Mouse (Mus musculus) MEL (cell line): ENCODE data around the gene Dhodh. TPM values are rescaled to one million over a fixed set of nuclear protein-coding genes. Genes with fewer than 3 reads are reported as not detected.

Experiments
- DNase-seq: peaks from one replicate; pipeline ENCODE4 v3.0.0; 2011; ENCODE audit warnings: low read depth, low spot score
- H3K27ac ChIP-seq: 2 replicates; pipeline ENCODE4 v1.5.1; 2012; ENCODE audit warnings: low read depth, mild to moderate bottlenecking, control low read depth, low read length, moderate library complexity; ENCODE audit not compliant: control insufficient read depth
- H3K27me3 ChIP-seq, 2 experiments: fragments of 150-350 bp in 1 of 2; sonication (generic) in 1 of 2; 2 replicates each; pipeline ENCODE4 v1.6.1; 2012; ENCODE audit warnings: low read length in 2 of 2, mild to moderate bottlenecking in 2 of 2, improper control_type of control experiment in 1 of 2, moderate library complexity in 1 of 2; ENCODE audit not compliant: insufficient read depth in 2 of 2, control insufficient read depth in 1 of 2
- H3K36me3 ChIP-seq, 2 experiments: 2 replicates each; pipeline ENCODE4 v1.6.1; 2012 to 2014; ENCODE audit warnings: low read length in 2 of 2, improper control_type of control experiment in 1 of 2, inconsistent platforms in 1 of 2, mild to moderate bottlenecking in 1 of 2; ENCODE audit not compliant: insufficient read depth in 2 of 2, control insufficient read depth in 1 of 2
- H3K4me1 ChIP-seq, 2 experiments: fragments of 150-350 bp in 1 of 2; sonication (generic) in 1 of 2; 2 replicates each; pipeline ENCODE4 v1.6.1; 2012; ENCODE audit warnings: low read length in 2 of 2, improper control_type of control experiment in 1 of 2, mild to moderate bottlenecking in 1 of 2; ENCODE audit not compliant: insufficient read depth in 2 of 2, control insufficient read depth in 1 of 2
- H3K4me3 ChIP-seq, 2 experiments: fragments of 150-350 bp in 1 of 2; sonication (generic) in 1 of 2; 2 replicates each; pipeline ENCODE4 v1.5.1; 2012; ENCODE audit warnings: low read depth in 2 of 2, low read length in 2 of 2, mild to moderate bottlenecking in 2 of 2, moderate library complexity in 2 of 2, control low read depth in 1 of 2, improper control_type of control experiment in 1 of 2; ENCODE audit not compliant: control insufficient read depth in 1 of 2, insufficient read depth in 1 of 2
- H3K79me2 ChIP-seq: 2 replicates; pipeline ENCODE4 v1.6.1; 2012; ENCODE audit warnings: mild to moderate bottlenecking, low read length, moderate library complexity; ENCODE audit not compliant: control insufficient read depth, poor library complexity, insufficient read depth
- H3K9ac ChIP-seq: 2 replicates; pipeline ENCODE4 v1.6.1; 2012; ENCODE audit warnings: low read depth, mild to moderate bottlenecking, control low read depth, low read length, moderate library complexity; ENCODE audit not compliant: control insufficient read depth, poor library complexity, severe bottlenecking
- H3K9me3 ChIP-seq: fragments of 150-350 bp; sonication (generic); replicated peaks from 2 replicates; pipeline ENCODE4 v1.6.1; 2012; ENCODE audit warnings: mild to moderate bottlenecking, low read length, improper control_type of control experiment, moderate library complexity; ENCODE audit not compliant: insufficient read depth
- BHLHE40 ChIP-seq: IDR thresholded peaks from 2 replicates; pipeline ENCODE4 v1.6.1; 2012; ENCODE audit warnings: low read depth, mild to moderate bottlenecking, inconsistent platforms, low read length, improper control_type of control experiment, borderline replicate concordance
- CTCF ChIP-seq, 3 experiments: IDR thresholded peaks in 2 of 3; conservative IDR thresholded peaks in 1 of 3; 2 replicates each; pipeline ENCODE4 v1.5.1; 2011 to 2012; ENCODE audit warnings: low read length in 3 of 3, low read depth in 2 of 3, mild to moderate bottlenecking in 2 of 3, improper control_type of control experiment in 1 of 3, inconsistent platforms in 1 of 3, mixed read lengths in 1 of 3, moderate library complexity in 1 of 3; ENCODE audit not compliant: control insufficient read depth in 1 of 3, insufficient read depth in 1 of 3, poor library complexity in 1 of 3, severe bottlenecking in 1 of 3
- E2F4 ChIP-seq: IDR thresholded peaks from 2 replicates; pipeline ENCODE4 v1.6.1; 2011; ENCODE audit warnings: low read depth, low read length, improper control_type of control experiment, borderline replicate concordance
- ELF1 ChIP-seq: IDR thresholded peaks from 2 replicates; pipeline ENCODE4 v1.6.1; 2014; ENCODE audit warnings: low read depth, mild to moderate bottlenecking, inconsistent platforms, low read length, improper control_type of control experiment, moderate library complexity
- GABPA ChIP-seq: IDR thresholded peaks from 2 replicates; pipeline ENCODE4 v1.6.1; 2012; ENCODE audit warnings: low read depth, mild to moderate bottlenecking, inconsistent platforms, low read length, improper control_type of control experiment, moderate library complexity
- JUND ChIP-seq: IDR thresholded peaks from 2 replicates; pipeline ENCODE4 v1.6.1; 2011; ENCODE audit warnings: low read depth, mild to moderate bottlenecking, improper control_type of control experiment, low read length
- KAT2A ChIP-seq: conservative IDR thresholded peaks from 2 replicates; pipeline ENCODE4 v1.6.1; 2012; ENCODE audit warnings: low read depth, low read length, improper control_type of control experiment, inconsistent platforms
- MAX ChIP-seq: IDR thresholded peaks from 2 replicates; pipeline ENCODE4 v1.6.1; 2011; ENCODE audit warnings: low read length, improper control_type of control experiment
- MAZ ChIP-seq: IDR thresholded peaks from 2 replicates; pipeline ENCODE4 v1.6.1; 2012; ENCODE audit warnings: low read depth, mild to moderate bottlenecking, inconsistent platforms, low read length, improper control_type of control experiment
- MXI1 ChIP-seq: IDR thresholded peaks from 2 replicates; pipeline ENCODE4 v1.6.1; 2011; ENCODE audit warnings: mild to moderate bottlenecking, low read depth, low read length, improper control_type of control experiment
- MYC ChIP-seq: IDR thresholded peaks from 2 replicates; pipeline ENCODE4 v1.6.1; 2011; ENCODE audit warnings: low read depth, mild to moderate bottlenecking, low read length, improper control_type of control experiment, moderate library complexity
- NRF1 ChIP-seq: IDR thresholded peaks from 2 replicates; pipeline ENCODE4 v1.6.1; 2014; ENCODE audit warnings: low read depth, mild to moderate bottlenecking, inconsistent platforms, low read length, improper control_type of control experiment, moderate library complexity; ENCODE audit not compliant: poor library complexity, insufficient read depth, severe bottlenecking
- SIN3A ChIP-seq: IDR thresholded peaks from 2 replicates; pipeline ENCODE4 v1.6.1; 2012; ENCODE audit warnings: low read length, improper control_type of control experiment, inconsistent platforms
- TAL1 ChIP-seq: IDR thresholded peaks from 2 replicates; pipeline ENCODE4 v1.6.1; 2012; ENCODE audit warnings: mild to moderate bottlenecking, inconsistent platforms, low read length, moderate library complexity, mixed read lengths
- TBP ChIP-seq: IDR thresholded peaks from 2 replicates; pipeline ENCODE4 v1.8.0; 2011; ENCODE audit warnings: low read depth, low read length, improper control_type of control experiment
- TCF12 ChIP-seq: IDR thresholded peaks from 2 replicates; pipeline ENCODE4 v1.6.1; 2014; ENCODE audit warnings: low read depth, mild to moderate bottlenecking, inconsistent platforms, low read length, improper control_type of control experiment, moderate library complexity
- UBTF ChIP-seq: IDR thresholded peaks from 2 replicates; pipeline ENCODE4 v1.6.1; 2012; ENCODE audit warnings: low read depth, mild to moderate bottlenecking, inconsistent platforms, low read length, improper control_type of control experiment, moderate library complexity, borderline replicate concordance; ENCODE audit not compliant: insufficient read depth
- ZC3H11A ChIP-seq: IDR thresholded peaks from 2 replicates; pipeline ENCODE4 v1.6.1; 2012; ENCODE audit warnings: low read depth, mild to moderate bottlenecking, inconsistent platforms, low read length, improper control_type of control experiment
- ZKSCAN1 ChIP-seq: IDR thresholded peaks from 2 replicates; pipeline ENCODE4 v1.6.1; 2012; ENCODE audit warnings: low read depth, mild to moderate bottlenecking, inconsistent platforms, low read length, improper control_type of control experiment, moderate library complexity
- ZMIZ1 ChIP-seq: IDR thresholded peaks from 2 replicates; pipeline ENCODE4 v1.6.1; 2012; ENCODE audit warnings: low read depth, mild to moderate bottlenecking, inconsistent platforms, low read length, improper control_type of control experiment, moderate library complexity
- ZNF384 ChIP-seq: IDR thresholded peaks from 2 replicates; pipeline ENCODE4 v1.6.1; 2012; ENCODE audit warnings: low read depth, mild to moderate bottlenecking, inconsistent platforms, low read length, improper control_type of control experiment
- polyA plus RNA-seq, 2 experiments: library from polyadenylated mRNA; stranded (reverse) in 1 of 2; unstranded in 1 of 2; fragments of >175 nt in 1 of 2; fragments of >200 nt in 1 of 2; gene quantifications; 2 replicates each; pipeline versions ENCODE4 v1.2.1 to v1.2.4; 2012; ENCODE audit warnings: low replicate concordance in 2 of 2, low read depth in 1 of 2; ENCODE audit not compliant: insufficient read length in 2 of 2, insufficient read depth in 1 of 2, missing spikeins in 1 of 2
- total RNA-seq: library from RNA; depleted of rRNA; stranded (reverse); fragments of 300-350 nt; gene quantifications from 2 replicates; pipeline ENCODE4 v1.2.3, GENCODE M21; 2012

Gene Dhodh
- total and polyA plus RNA-seq, 3 experiments = 28.3 to 52.5 TPM; not detected in 1

DNA sequence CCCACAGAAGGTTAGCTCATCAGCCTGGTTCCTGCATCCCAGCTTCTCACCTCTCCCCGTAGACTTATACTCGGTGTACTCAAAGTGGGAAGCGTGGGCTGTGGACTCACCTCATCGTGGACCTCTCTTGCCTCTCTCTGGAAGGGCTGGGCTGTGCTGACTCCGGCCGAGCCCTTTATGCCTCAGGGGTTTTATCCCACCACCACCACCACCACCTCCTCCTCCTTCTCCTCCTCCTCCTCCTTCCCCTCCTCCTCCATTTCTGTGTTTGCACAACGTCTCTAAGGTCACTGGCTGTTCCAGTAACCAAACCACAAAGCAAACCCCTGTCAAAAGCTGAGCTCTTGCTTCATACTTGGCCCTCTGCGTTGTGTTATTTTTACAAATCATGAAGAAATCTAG is 29.6 kb downstream of the Dhodh start, which contains the start of gene Hp:
Gene Hp, minus strand, starts transcription at position 273 of the 402 bp plus-strand sequence.
- DNase-seq = no peak
- H3K27me3 ChIP-seq = no peaks in the 10 kb centered on the region; a peak in 1 of 4 replicates
- no peak within 1 kb of the TSS for H3K4me3 ChIP-seq

DNA sequence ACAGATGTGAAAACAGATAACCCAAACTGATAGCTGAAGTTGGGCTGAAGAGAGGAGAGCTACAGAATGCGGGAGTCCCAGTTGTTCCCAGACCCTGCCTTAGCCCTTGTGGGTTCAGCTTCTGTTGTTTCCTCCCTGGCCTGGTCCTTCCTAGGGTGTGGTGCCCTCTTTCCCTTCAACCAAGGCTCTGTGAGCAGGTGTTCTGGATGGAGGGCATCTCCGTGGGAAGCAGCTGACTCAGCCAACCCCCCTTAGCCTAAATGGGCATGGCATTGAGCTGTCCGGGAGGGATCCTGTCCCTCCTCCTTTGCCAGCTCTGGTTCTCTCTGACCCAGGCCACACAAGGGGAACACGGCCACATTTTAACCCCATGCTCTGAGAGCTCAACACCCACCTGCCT is 32.2 kb downstream of the Dhodh start:
- no peak overlapping the region for H3K27ac ChIP-seq
- H3K4me3 ChIP-seq = no peak overlapping the region
- no peak for DNase-seq
- no peaks in the 10 kb centered on the region for H3K36me3 ChIP-seq
- H3K79me2 ChIP-seq = no peaks in the 10 kb centered on the region
- TF ChIP-seq MXI1 (no peak), ZNF384 (no peak), UBTF (no peak), SIN3A (no peak), GABPA (no peak), JUND (no peak), ZC3H11A (no peak), MAZ (no peak), ELF1 (no peak), ZMIZ1 (no peak), MYC (no peak), E2F4 (no peak), ZKSCAN1 (no peak), CTCF (IDR thresholded peaks at IDR 0.05 in 2 of 3, conservative IDR thresholded peaks at IDR 0.05 in 1 of 3; ENCODE audit: control insufficient read depth in 1 of 3, insufficient read depth in 1 of 3, low read depth in 2 of 3, low read length in 3 of 3, poor library complexity in 1 of 3, severe bottlenecking in 1 of 3) (no peak), TAL1 (no peak), TCF12 (no peak), TBP (no peak), KAT2A (no peak), BHLHE40 (no peak)
- H3K27me3 ChIP-seq = no peaks in the 10 kb centered on the region
- no peak overlapping the region for H3K9ac ChIP-seq
- H3K9me3 ChIP-seq = no peaks in the 10 kb centered on the region
- peaks cover 0 to 3% of the 10 kb centered on the region in 2 experiments; a peak in 1 of 4 replicates for H3K4me1 ChIP-seq

More for the DNA sequence above, 29.6 kb downstream of the Dhodh start, which contains the start of gene Hp:
- Histone ChIP-seq H3K36me3 (no peaks in the 10 kb centered on the region), H3K4me1 (peaks cover 0 to 3% of the 10 kb centered on the region in 2 experiments; a peak in 1 of 4 replicates), H3K9me3 (no peaks in the 10 kb centered on the region), H3K79me2 (no peaks in the 10 kb centered on the region), H3K9ac (no peak within 1 kb of the TSS), H3K27ac (no peak within 1 kb of the TSS)
- TF ChIP-seq UBTF (no peak), E2F4 (no peak), NRF1 (no peak), MAX (no peak), TAL1 (no peak)
